Mouse (Mus musculus) c-Kit-positive CD71-positive TER-119-negative erythroid progenitor cells, embryonic 14.5 days (primary cell): ENCODE results near the gene Polr3b.

ENCODE experiments used
- DNase-seq: peaks from one replicate; pipeline ENCODE4 v3.0.0-alpha.2; 2013; ENCODE audit warnings: low read depth

Polr3b gene

GRCm38 (mm10) chr10:84621826-84622790, at the start of gene Polr3b:
Gene Polr3b (plus strand): TSS chr10:84622292.
- peak; percentile 93 for DNase-seq

GRCm38 (mm10) chr10:84573671-84574420, 48.2 kb upstream of the Polr3b start:
- no peak for DNase-seq

GRCm38 (mm10) chr10:84576029-84576394, 46.1 kb upstream of the Polr3b start:
- DNase-seq, result peak; percentile 93

GRCm38 (mm10) chr10:84576395-84577070, 45.6 kb upstream of the Polr3b start, which contains the start of gene Tcp11l2:
Gene Tcp11l2 (plus strand): TSS chr10:84576626.
- peak; percentile 85 for DNase-seq

GRCm38 (mm10) chr10:84577071-84577727, 44.9 kb upstream of the Polr3b start:
- no peak for DNase-seq

- DNase-seq, result no peak
These were observed 43.4 kb upstream of the Polr3b start for GRCm38 (mm10) chr10:84578738-84579137.

GRCm38 (mm10) chr10:84579527-84579926, 42.6 kb upstream of the Polr3b start:
- peak; percentile 29 for DNase-seq

GRCm38 (mm10) chr10:84581191-84581590, 40.9 kb upstream of the Polr3b start:
- no peak for DNase-seq

- DNase-seq, result no peak
These were observed 39.9 kb upstream of the Polr3b start for GRCm38 (mm10) chr10:84582236-84582635.

- no peak for DNase-seq
These were observed 37.4 kb upstream of the Polr3b start for GRCm38 (mm10) chr10:84584451-84585293.

GRCm38 (mm10) chr10:84585294-84585650, 36.8 kb upstream of the Polr3b start:
- DNase-seq, result no peak

- DNase-seq, result no peak
These were observed 31.1 kb upstream of the Polr3b start for GRCm38 (mm10) chr10:84590956-84591355.

GRCm38 (mm10) chr10:84591640-84592148, 30.4 kb upstream of the Polr3b start:
- DNase-seq, result no peak

GRCm38 (mm10) chr10:84592745-84593144, 29.3 kb upstream of the Polr3b start:
- DNase-seq, result no peak

GRCm38 (mm10) chr10:84597127-84597785, 24.8 kb upstream of the Polr3b start:
- DNase-seq, result no peak

- no peak for DNase-seq
These were observed 23.9 kb upstream of the Polr3b start for GRCm38 (mm10) chr10:84598172-84598571.

GRCm38 (mm10) chr10:84600136-84600535, 22.0 kb upstream of the Polr3b start:
- DNase-seq, result no peak

- DNase-seq, result no peak
These were observed 17.8 kb upstream of the Polr3b start for GRCm38 (mm10) chr10:84604335-84604734.

- no peak for DNase-seq
These were observed 13.7 kb upstream of the Polr3b start for GRCm38 (mm10) chr10:84608361-84608760.

- no peak for DNase-seq
These were observed 11.8 kb upstream of the Polr3b start for GRCm38 (mm10) chr10:84610324-84610723.
